In genomic region chr12:100831021-100831420, GRCm38 (mm10) we compare ENCODE assay signal across 19 mouse cellular contexts. TPM values are rescaled to one million over a fixed set of nuclear protein-coding genes. Genes with fewer than 3 reads are reported as not detected.
DNase-seq lines count a peak whose midpoint lies in the region; ATAC-seq and TF ChIP-seq lines count a peak whose summit lies in the region.
"Had no signal": no experiment of that assay in that cellular context is flagged by ENCODE, and none has a peak within 500 bp of the region (broad histone marks: within the 10 kb centered on the region; RNA-seq: fewer than 3 reads in every experiment).

No protein-coding gene starts in this region.

- no peaks in the 10 kb centered on the region for H3K4me1 ChIP-seq in MEL (ENCODE audit: control insufficient read depth in 1 of 2, insufficient read depth in 2 of 2, low read length in 2 of 2)
- H3K4me1 ChIP-seq: embryonic facial prominence, embryonic 12.5 days; limb, embryonic 15.5 days had no signal

- no peak for TF ChIP-seq POLR2A in MEL (IDR thresholded peaks at IDR 0.05; ENCODE audit: control insufficient read depth in 1 of 2, insufficient read depth in 1 of 2, low read depth in 1 of 2, low read length in 2 of 2, poor library complexity in 1 of 2)

- H3K4me3 ChIP-seq in MEL (ENCODE audit: control insufficient read depth in 1 of 2, insufficient read depth in 1 of 2, low read depth in 2 of 2, low read length in 2 of 2): no peak overlapping the region
- H3K4me3 ChIP-seq: embryonic facial prominence, embryonic 12.5 days; hindbrain, embryonic 15.5 days; limb, embryonic 15.5 days had no signal

- ATAC-seq in megakaryocyte, adult 5-6 weeks (ENCODE audit: poor library complexity, severe bottlenecking): peak; percentile 71
- ATAC-seq: activated CD4-positive, CD25-positive, alpha-beta regulatory T cell, adult 4 months; forebrain, postnatal 0 days; midbrain, embryonic 16.5 days had no signal

- TF ChIP-seq CTCF in MEL (IDR thresholded peaks at IDR 0.05 in 2 of 3, conservative IDR thresholded peaks at IDR 0.05 in 1 of 3; ENCODE audit: control insufficient read depth in 1 of 3, insufficient read depth in 1 of 3, low read depth in 2 of 3, low read length in 3 of 3, poor library complexity in 1 of 3, severe bottlenecking in 1 of 3): no peak

- DNase-seq in kidney, postnatal 36 days: peak; percentile 40 to 51
- no peak for DNase-seq in kidney, adult 11 months
- DNase-seq in 3T3-L1 (ENCODE audit: low read depth, low spot score) (peak; percentile 56), MEL (ENCODE audit: low read depth, low spot score) (no peak)
- no peak for DNase-seq in natural killer cell, adult 2 months (ENCODE audit: low spot score in 2 of 2)
- no peak for DNase-seq in gastrocnemius, postnatal 4 days (ENCODE audit: low spot score in 2 of 2)
- DNase-seq: cerebellum, adult 8-10 months; forebrain, postnatal 0 days; heart, postnatal 14 days; kidney, adult 18-20 months; layer of hippocampus, postnatal 36 days; lung, adult 2 months had no signal

- no peaks in the 10 kb centered on the region for H3K79me2 ChIP-seq in MEL (ENCODE audit: control insufficient read depth, insufficient read depth, low read length, poor library complexity)

- H3K9ac ChIP-seq in MEL (ENCODE audit: control insufficient read depth, low read depth, low read length, poor library complexity, severe bottlenecking): no peak overlapping the region
- H3K9ac ChIP-seq: embryonic facial prominence, embryonic 12.5 days; forebrain, postnatal 0 days; hindbrain, embryonic 15.5 days; limb, embryonic 15.5 days had no signal

- no peak for TF ChIP-seq EP300 in MEL (IDR thresholded peaks at IDR 0.05; ENCODE audit: low read depth in 1 of 2, low read length in 2 of 2)

- H3K27ac ChIP-seq in MEL (ENCODE audit: control insufficient read depth, low read depth, low read length): no peak overlapping the region
- H3K27ac ChIP-seq: embryonic facial prominence, embryonic 12.5 days; hindbrain, embryonic 15.5 days; limb, embryonic 15.5 days had no signal

- H3K27me3 ChIP-seq in MEL (ENCODE audit: control insufficient read depth in 1 of 2, insufficient read depth in 2 of 2, low read length in 2 of 2): no peaks in the 10 kb centered on the region; a peak in 1 of 4 replicates
- H3K27me3 ChIP-seq: CH12.LX; embryonic facial prominence, embryonic 12.5 days; hindbrain, embryonic 15.5 days; limb, embryonic 15.5 days had no signal

- H3K9me3 ChIP-seq in MEL (replicated peaks; ENCODE audit: insufficient read depth, low read length): no peaks in the 10 kb centered on the region
- H3K9me3 ChIP-seq: embryonic facial prominence, embryonic 12.5 days; hindbrain, embryonic 15.5 days; limb, embryonic 15.5 days had no signal

- H3K36me3 ChIP-seq in MEL (ENCODE audit: control insufficient read depth in 1 of 2, insufficient read depth in 2 of 2, low read length in 2 of 2): no peaks in the 10 kb centered on the region
- H3K36me3 ChIP-seq: embryonic facial prominence, embryonic 12.5 days; hindbrain, embryonic 15.5 days; limb, embryonic 15.5 days had no signal

- TF ChIP-seq RAD21 in MEL (IDR thresholded peaks at IDR 0.05; ENCODE audit: low read depth, low read length): no peak

TF ChIP-seq in MEL, 35 proteins besides CTCF, POLR2A, EP300 and RAD21:
- TF ChIP-seq GATA1 (IDR thresholded peaks at IDR 0.05; ENCODE audit: low read depth, low read length) (no peak), USF1 (IDR thresholded peaks at IDR 0.05; ENCODE audit: low read depth, low read length) (peak; percentile 21; the same call in 1 of the 2 replicates)

RNA-seq across cellular contexts. Expression of gene Dglucy, which starts 52.2 kb away (rescaled TPM):
- total RNA-seq in MEL (2012; rRNA removed): not detected in 2 replicates
- polyA plus RNA-seq in MEL (2012; ENCODE audit: insufficient read depth in 1 of 2, insufficient read length in 2 of 2, low read depth in 1 of 2, low replicate concordance in 2 of 2, missing spikeins in 1 of 2): under 1 TPM in 1 of 2 experiments, not detected in 1; 0.03 TPM
- total RNA-seq in megakaryocyte, adult 5-6 weeks (2015): 21.3 and 25.9 TPM in 2 replicates
- total RNA-seq in megakaryocyte, adult 5-6 weeks (2017): 33.3 and 35.6 TPM in 2 replicates
- total RNA-seq in gastrocnemius, postnatal 4 days (2021): 1 to 10 TPM; 3.6 to 4.0 TPM

Comparison
In these comparisons a context has a peak if more than half of its experiments do, and no peak if none do; other contexts are left out.
1. DNase-seq: peak in kidney, postnatal 36 days (2 of 2) and 3T3-L1 (single experiment); none in kidney, adult 11 months (single experiment), MEL (single experiment), natural killer cell, adult 2 months (0 of 2) and gastrocnemius, postnatal 4 days (0 of 2).
2. RNA of gene Dglucy, which starts 52.2 kb away (total RNA-seq): 21.3 to 35.6 TPM in megakaryocyte, adult 5-6 weeks; 3.6 to 4.0 TPM in gastrocnemius, postnatal 4 days and not detected in MEL; every median in the first group is over 4 times any median in the second.